Mouse (Mus musculus) ES-E14 (cell line): ENCODE results near the gene Apobec3. TPM values are rescaled to one million over a fixed set of nuclear protein-coding genes. Genes with fewer than 3 reads are reported as not detected.
"Not testable (repeated sequence)": the region's sequence is repeated elsewhere in the genome, so short reads cannot be mapped to it uniquely, and the experiment has no call there.

Source experiments
- DNase-seq: peaks from one replicate; pipeline ENCODE4 v3.0.0-alpha.2; 2013; ENCODE audit warnings: low read depth, low spot score
- H3K27ac ChIP-seq: 2 replicates; pipeline ENCODE4 v1.5.1; 2012; ENCODE audit warnings: low read depth, mild to moderate bottlenecking, low read length, moderate library complexity, mixed read lengths; ENCODE audit not compliant: poor library complexity, insufficient read depth, severe bottlenecking
- H3K36me3 ChIP-seq: 2 replicates; pipeline ENCODE4 v1.6.1; 2012; ENCODE audit warnings: mild to moderate bottlenecking, low read length, moderate library complexity, mixed read lengths; ENCODE audit not compliant: control insufficient read depth, poor library complexity, insufficient read depth, severe bottlenecking
- H3K4me1 ChIP-seq, 2 experiments: fragments of 150-350 bp in 1 of 2; sonication (generic) in 1 of 2; 2 replicates each; pipeline ENCODE4 v1.6.1; 2012; ENCODE audit warnings: low read length in 2 of 2, mild to moderate bottlenecking in 1 of 2, mixed read lengths in 1 of 2; ENCODE audit not compliant: control insufficient read depth in 2 of 2, insufficient read depth in 2 of 2, poor library complexity in 1 of 2
- H3K4me3 ChIP-seq, 2 experiments: fragments of 150-350 bp in 1 of 2; sonication (generic) in 1 of 2; 2 replicates each; pipeline ENCODE4 v1.5.1; 2012; ENCODE audit warnings: low read length in 2 of 2, low read depth in 1 of 2, mild to moderate bottlenecking in 1 of 2, mixed read lengths in 1 of 2; ENCODE audit not compliant: insufficient read depth in 1 of 2, poor library complexity in 1 of 2, severe bottlenecking in 1 of 2
- H3K9ac ChIP-seq: 2 replicates; pipeline ENCODE4 v1.6.1; 2012; ENCODE audit warnings: low read depth, mild to moderate bottlenecking, low read length, mixed read lengths; ENCODE audit not compliant: poor library complexity, insufficient read depth, severe bottlenecking
- H3K9me3 ChIP-seq: fragments of 150-350 bp; sonication (generic); 2 replicates; pipeline ENCODE4 v1.6.1; 2012; ENCODE audit warnings: low read depth, mild to moderate bottlenecking, low read length; ENCODE audit not compliant: control insufficient read depth, insufficient read depth
- CHD2 ChIP-seq: IDR thresholded peaks from 2 replicates; pipeline ENCODE4 v1.6.1; 2014; ENCODE audit warnings: mild to moderate bottlenecking, low read depth, low read length, inconsistent platforms
- HCFC1 ChIP-seq: IDR thresholded peaks from 2 replicates; pipeline ENCODE4 v1.6.1; 2012; ENCODE audit warnings: low read length, inconsistent platforms, borderline replicate concordance; ENCODE audit not compliant: insufficient read depth
- MAFK ChIP-seq: IDR thresholded peaks from 2 replicates; pipeline ENCODE4 v1.6.1; 2014; ENCODE audit warnings: mild to moderate bottlenecking, low read depth, low read length, inconsistent platforms; ENCODE audit not compliant: insufficient read depth
- ZC3H11A ChIP-seq: IDR thresholded peaks from 2 replicates; pipeline ENCODE4 v1.6.1; 2012; ENCODE audit warnings: low read depth, mild to moderate bottlenecking, inconsistent platforms, low read length, borderline replicate concordance
- ZNF384 ChIP-seq: IDR thresholded peaks from 2 replicates; pipeline ENCODE4 v1.6.1; 2012; ENCODE audit warnings: low read depth, low read length, inconsistent platforms
- in situ Hi-C, 2 experiments: fragments of 600-800 bp; cut with MboI; formaldehyde crosslinking; loops; one replicate each; pipeline ENCODE4 v1.15.1; 2025; ENCODE audit warnings: low sequenced_read_pairs in 2 of 2, inconsistent platforms in 1 of 2; ENCODE audit not compliant: unreplicated experiment in 2 of 2
- total RNA-seq: library from RNA; depleted of rRNA; stranded (reverse); fragments of 300-350 nt; gene quantifications from 2 replicates; pipeline ENCODE4 v1.2.3, GENCODE M21; 2012

Gene Apobec3
- total RNA-seq, 1 experiment = 42.4 TPM

- Histone ChIP-seq H3K27ac (peak overlapping the region; percentile 97), H3K9ac (no peak overlapping the region; the same call in 1 of the 2 replicates), H3K9me3 (no peaks in the 10 kb centered on the region), H3K36me3 (peaks cover 8% of the 10 kb centered on the region), H3K4me1 (peaks cover 7 to 10% of the 10 kb centered on the region in 2 experiments), H3K4me3 (peak overlapping the region; percentile 14 to 92; a peak in 2 of 4 replicates)
- in situ Hi-C loops = no loop called here
- DNase-seq = no peak
- TF ChIP-seq ZNF384 (no peak), CHD2 (no peak), HCFC1 (no peak), ZC3H11A (no peak), MAFK (no peak)
These were observed 43.3 kb downstream of the Apobec3 start for GRCm38 (mm10) chr15:79934776-79935175.

DNA sequence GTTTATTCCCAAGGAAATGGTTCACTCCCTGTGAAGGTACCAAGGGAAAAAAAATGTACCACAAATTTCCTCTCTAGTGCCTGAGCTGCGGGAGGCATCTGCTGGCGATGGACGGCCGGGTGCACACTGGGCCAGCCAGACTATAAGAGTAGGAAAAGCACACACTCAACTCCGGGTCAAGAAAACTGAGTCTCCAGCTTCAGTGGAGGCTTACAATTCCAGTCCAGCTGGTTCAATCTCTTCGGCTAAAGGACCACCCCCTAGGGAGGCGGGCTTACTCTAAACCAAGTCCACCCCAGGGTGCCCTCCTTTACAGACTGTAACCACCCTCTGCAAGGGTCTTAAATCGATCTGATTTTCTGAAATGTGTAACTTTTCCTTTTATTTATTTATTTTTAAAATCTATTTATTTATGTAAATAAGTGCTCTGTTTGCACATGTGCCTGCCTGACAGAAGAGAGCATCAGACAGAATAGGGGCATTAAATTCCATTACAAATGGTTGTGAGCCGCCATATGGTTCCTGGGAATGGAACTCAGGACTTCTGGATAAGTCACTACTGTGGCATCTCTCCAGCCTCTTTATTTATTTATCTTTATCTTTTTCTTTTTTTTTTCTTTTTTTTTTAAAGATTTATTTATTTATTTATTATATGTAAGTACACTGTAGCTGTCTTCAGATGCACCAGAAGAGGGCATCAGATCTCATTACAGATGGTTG, 44.4 kb downstream of the Apobec3 start:
- peak overlapping the region; percentile 4; the same call in 1 of the 2 replicates for H3K9ac ChIP-seq
- peaks cover 4 to 8% of the 10 kb centered on the region in 2 experiments; a peak in 3 of 4 replicates for H3K4me1 ChIP-seq
- in situ Hi-C loops = no loop called here
- H3K36me3 ChIP-seq = peaks cover 3% of the 10 kb centered on the region; the same call in 1 of the 2 replicates
- H3K9me3 ChIP-seq = no peaks in the 10 kb centered on the region
- H3K27ac ChIP-seq = peak overlapping the region; percentile 97
- no peak for TF ChIP-seq ZC3H11A
- no peak for TF ChIP-seq ZNF384
- TF ChIP-seq HCFC1 = no peak
- TF ChIP-seq CHD2 = no peak
- TF ChIP-seq MAFK = no peak
- DNase-seq = no peak
- peak overlapping the region; percentile 4 to 27; a peak in 2 of 4 replicates for H3K4me3 ChIP-seq

GRCm38 (mm10) chr15:79936374-79936751, 44.9 kb downstream of the Apobec3 start:
- peak overlapping the region; percentile 97; the same call in 1 of the 2 replicates for H3K27ac ChIP-seq
- H3K4me1 ChIP-seq = peaks cover 4 to 9% of the 10 kb centered on the region in 2 experiments; a peak in 3 of 4 replicates
- no peak for DNase-seq
- H3K36me3 ChIP-seq = peaks cover 1% of the 10 kb centered on the region; the same call in 1 of the 2 replicates
- in situ Hi-C loops = no loop called here
- no peak for TF ChIP-seq MAFK
- TF ChIP-seq ZNF384 = no peak
- no peak for TF ChIP-seq CHD2
- no peak for TF ChIP-seq ZC3H11A
- no peaks in the 10 kb centered on the region for H3K9me3 ChIP-seq
- no peak overlapping the region for H3K4me3 ChIP-seq
- H3K9ac ChIP-seq = no peak overlapping the region

DNA sequence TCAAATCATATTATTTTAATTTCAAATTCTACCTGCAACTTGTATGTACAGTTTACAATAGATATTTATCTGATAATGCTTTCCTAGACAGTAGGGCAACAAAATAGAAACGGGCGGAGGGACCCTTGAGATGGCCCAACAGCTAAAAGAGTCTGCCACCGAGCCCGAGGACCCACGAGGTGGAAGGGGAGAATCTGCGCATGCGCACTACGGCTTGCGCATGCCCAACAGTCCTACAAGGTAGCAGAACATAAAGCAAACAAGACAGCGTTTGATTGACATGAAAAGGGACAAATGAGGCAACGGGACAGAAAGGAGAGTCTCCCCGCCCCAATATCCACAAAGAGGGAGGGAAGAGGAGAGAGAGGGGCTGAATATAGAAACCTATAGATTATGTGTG, 47.6 kb downstream of the Apobec3 start:
- no peaks in the 10 kb centered on the region for H3K9me3 ChIP-seq
- H3K9ac ChIP-seq = no peak overlapping the region
- in situ Hi-C loops = no loop called here
- no peak overlapping the region for H3K4me3 ChIP-seq
- H3K36me3 ChIP-seq = no peaks in the 10 kb centered on the region
- H3K27ac ChIP-seq = no peak overlapping the region; the same call in 1 of the 2 replicates
- peaks cover 9 to 11% of the 10 kb centered on the region in 2 experiments for H3K4me1 ChIP-seq
- TF ChIP-seq ZC3H11A (no peak), MAFK (no peak), HCFC1 (no peak), CHD2 (no peak), ZNF384 (no peak)
- no peak for DNase-seq

- H3K9me3 ChIP-seq, DNase-seq, H3K4me3 ChIP-seq, H3K36me3 ChIP-seq, H3K27ac ChIP-seq, in situ Hi-C loops, H3K9ac ChIP-seq: not testable (repeated sequence)
- peaks cover 9 to 15% of the 10 kb centered on the region in 2 experiments for H3K4me1 ChIP-seq
These were observed 48.0 kb downstream of the Apobec3 start for GRCm38 (mm10) chr15:79939501-79939900.
